Mouse (Mus musculus): Measurements from ENCODE around the gene Olfr545.
A peak's percentile ranks its signal among the peaks of the same experiment; 100 is the strongest.
"Not testable (repeated sequence)": the region's sequence is repeated elsewhere in the genome, so short reads cannot be mapped to it uniquely, and the experiment has no call there.

Olfr545 gene

DNA sequence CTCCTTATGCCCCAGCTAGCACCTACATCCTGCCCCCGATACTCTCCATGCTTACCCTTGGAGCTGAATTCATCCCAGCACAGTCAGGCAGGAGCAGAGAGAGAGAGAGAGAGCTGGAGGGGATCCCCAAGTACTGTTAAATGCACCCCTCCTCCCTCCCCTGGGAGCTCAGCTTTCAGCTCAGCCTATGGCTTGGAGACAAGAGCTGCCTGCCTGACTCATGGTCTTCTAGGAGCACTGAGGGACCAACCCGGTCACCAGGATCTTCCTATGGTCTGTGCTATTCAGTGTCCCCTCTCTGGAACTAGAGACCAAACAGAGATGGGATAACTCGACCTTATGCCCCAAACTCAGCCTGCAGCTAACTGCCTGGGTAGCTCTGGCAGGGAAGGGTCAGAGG lies at the start of gene Olfr545:
TSS of gene Olfr545 (minus strand) at position 101 of the 400 bp plus-strand sequence.
- DNase-seq (ENCODE audit: low spot score), result no peak

DNA sequence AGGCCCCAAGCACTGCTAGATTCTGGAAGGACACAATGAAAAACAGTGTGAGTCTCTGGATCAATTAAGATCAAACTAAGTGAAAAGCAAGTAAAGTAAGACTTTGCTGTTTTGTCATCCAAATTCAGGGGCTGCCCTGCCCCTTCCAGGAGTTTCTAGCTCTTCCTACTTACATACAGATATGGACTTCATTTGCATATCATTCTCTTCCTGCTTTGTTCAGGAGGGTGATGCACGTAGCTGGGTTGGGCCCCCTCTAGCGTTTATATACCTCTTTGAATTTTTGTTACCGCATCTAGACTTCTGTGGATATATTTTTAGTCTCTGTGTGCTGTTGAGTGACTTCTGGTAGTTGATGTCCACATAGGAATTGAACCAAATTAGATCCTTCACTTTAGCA lies 41.9 kb upstream of the Olfr545 start:
- DNase-seq (ENCODE audit: low spot score), result no peak

GRCm38 (mm10) chr7:102540596-102540995 lies 41.2 kb upstream of the Olfr545 start, which contains the start of gene Olfr548-ps1:
TSS of gene Olfr548-ps1 (plus strand) at chr7:102540896.
- DNase-seq (ENCODE audit: low spot score), result no peak

DNA sequence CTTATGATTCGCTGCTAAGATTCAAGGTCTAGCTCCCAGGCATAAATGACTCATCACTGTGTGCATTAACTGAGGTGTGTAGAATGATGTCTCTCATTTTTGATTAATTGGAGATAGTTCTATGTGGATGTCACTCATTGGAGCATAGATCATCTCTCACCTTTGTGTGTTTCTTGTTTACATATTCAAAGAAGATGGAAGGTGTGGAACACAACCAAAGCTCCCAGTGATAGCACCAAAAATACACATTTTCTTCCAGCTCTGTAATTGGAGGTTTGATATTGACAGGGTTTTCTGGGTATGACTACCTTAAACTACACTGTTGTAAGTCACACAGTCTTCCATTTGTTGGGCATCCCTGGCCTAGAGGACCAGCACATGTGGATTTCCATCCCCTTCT lies 35.1 kb upstream of the Olfr545 start, which contains the start of gene Olfr547:
TSS of gene Olfr547 (plus strand) at position 301 of the 400 bp plus-strand sequence.
- DNase-seq (ENCODE audit: low spot score), result no peak

DNA sequence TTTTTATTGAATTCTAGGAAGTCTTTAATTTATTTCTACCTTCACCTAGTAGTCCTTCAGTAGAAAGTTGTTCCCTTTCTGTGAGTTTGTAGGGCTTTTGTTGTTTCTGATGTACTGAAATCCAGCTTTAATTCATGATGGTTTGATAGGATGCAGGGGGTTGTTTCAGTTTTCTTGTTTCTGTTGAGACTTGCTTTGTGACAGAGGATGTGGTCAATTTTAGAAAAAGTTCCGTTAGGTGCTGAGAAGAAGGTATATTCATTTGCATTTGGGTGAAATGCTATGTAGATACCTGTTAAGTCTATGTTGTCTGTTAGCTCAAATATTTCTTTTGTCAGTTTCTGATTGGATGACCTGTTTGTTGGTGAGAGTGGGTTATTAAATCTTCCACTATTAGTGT lies 29.7 kb upstream of the Olfr545 start:
- no peak for DNase-seq (ENCODE audit: low spot score)

GRCm38 (mm10) chr7:102517051-102517335 lies 17.6 kb upstream of the Olfr545 start:
- no peak for DNase-seq (ENCODE audit: low spot score)

- DNase-seq (ENCODE audit: low spot score), result peak; percentile 2
These were observed 17.1 kb upstream of the Olfr545 start for GRCm38 (mm10) chr7:102516261-102517050.

- no peak for DNase-seq (ENCODE audit: low spot score)
These were observed 14.8 kb upstream of the Olfr545 start for GRCm38 (mm10) chr7:102514144-102514543.

DNA sequence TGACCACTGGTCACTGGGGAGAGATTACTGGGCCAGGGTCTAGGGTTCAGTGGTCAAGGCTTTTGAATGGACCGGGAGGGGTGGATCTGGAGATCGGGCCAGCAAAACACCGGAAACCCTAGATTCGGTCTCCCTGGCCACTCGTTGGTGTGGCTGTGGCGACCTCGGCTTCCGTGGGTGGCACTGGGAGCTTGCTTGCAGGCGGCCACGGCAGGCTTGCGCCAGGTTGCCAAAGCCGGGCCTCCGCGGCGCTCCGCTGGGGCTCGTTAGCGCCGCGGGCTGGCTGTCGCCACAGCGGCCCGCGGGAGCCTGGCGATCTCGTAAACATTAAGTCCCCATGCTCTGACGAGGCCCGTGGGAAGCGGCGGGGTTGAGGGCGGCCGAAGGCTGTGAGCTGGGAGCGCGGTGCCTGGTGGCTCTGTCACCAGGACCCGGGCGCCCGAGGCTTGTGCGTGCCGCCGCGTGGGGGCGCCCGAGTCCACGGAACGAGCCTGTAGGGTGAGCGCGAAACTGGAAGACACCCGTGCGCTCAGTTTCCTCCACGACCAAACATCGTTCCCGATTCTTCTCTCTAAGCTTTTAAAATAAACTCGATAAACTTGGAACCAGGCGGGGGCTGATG lies 13.6 kb upstream of the Olfr545 start:
- DNase-seq (ENCODE audit: low spot score), result peak; percentile 81

DNA sequence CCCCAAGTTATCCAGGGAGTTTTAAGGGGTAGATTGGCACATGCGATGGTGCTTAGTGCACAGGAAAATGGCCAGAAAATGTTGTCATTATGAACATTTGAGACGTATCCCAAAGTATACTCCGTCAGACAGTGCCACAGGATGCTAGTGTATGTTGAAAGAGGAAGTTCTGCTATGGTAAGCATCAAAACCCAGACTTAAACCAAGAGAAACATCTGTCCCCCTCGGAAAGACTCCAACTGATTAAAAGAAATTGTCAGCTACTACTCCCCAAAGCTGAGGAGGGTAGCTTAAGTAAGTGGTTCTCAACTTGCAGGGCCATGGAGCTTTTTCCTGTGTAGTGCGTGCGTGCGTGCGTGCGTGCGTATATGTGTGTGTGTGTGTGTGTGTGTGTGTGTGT lies 12.6 kb upstream of the Olfr545 start:
- no peak for DNase-seq (ENCODE audit: low spot score)

- DNase-seq (ENCODE audit: low spot score), result no peak
These were observed 10.4 kb upstream of the Olfr545 start for GRCm38 (mm10) chr7:102509726-102510125.

DNA sequence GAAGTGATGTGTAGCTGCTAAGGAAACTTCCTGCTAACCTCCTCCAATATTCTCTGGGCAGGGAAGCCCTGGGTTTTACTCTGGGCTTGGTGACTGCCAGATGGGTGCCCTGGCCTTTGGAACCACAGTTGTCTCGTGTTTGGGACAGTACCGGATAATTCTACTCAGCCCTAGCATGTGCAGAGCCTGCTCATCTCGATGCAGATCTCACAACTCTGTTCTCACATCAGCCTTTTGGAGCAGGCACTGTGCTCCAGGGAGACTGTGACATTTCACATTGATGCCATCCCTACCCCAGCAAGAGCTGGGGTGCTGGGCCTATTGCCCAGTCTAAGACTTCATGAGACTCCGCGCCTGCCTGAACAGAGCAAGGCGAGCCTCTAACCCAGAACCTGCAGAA lies 9.3 kb upstream of the Olfr545 start:
- DNase-seq (ENCODE audit: low spot score), result no peak

DNA sequence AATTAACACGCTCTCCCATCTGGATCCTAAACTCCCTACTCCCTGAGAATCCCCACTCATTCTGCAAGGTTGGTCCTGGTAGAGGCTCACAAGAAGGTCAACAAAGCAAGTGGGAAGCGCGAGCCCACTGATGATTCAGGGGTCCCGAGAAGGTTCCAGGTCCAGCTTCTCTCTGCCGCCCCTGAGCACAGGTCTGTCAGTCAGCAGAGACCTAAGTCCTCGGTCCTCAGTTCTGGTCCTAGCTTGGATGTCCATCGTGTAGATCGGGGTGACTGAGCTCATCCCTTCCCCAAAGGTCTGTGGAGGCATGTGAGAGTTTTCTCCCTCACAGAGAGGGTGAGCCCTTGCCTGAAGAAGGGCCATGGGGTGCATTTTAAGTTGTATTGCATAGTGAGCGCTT lies 8.7 kb upstream of the Olfr545 start:
- DNase-seq (ENCODE audit: low spot score), result no peak

DNA sequence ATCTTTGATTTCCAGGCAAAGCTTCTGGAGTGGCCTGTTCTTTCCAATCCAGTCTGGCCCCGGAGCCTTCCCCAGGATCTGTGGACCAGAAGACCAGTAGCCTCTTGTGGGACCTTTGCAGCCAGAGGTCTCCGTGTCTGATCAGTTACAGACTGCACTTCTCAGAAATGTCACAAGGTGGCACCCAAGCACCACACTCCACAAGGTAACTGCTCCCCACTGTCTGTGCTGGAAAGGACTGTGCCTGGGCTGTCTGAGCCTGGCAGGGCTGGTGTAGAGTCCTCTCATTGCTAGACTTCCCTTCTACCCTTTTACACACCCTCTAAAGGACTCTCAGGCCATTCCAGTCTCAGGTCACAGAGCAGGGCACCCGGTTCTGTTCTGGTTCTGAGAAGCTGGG lies 7.5 kb upstream of the Olfr545 start:
- DNase-seq (ENCODE audit: low spot score), result peak; percentile 61

DNA sequence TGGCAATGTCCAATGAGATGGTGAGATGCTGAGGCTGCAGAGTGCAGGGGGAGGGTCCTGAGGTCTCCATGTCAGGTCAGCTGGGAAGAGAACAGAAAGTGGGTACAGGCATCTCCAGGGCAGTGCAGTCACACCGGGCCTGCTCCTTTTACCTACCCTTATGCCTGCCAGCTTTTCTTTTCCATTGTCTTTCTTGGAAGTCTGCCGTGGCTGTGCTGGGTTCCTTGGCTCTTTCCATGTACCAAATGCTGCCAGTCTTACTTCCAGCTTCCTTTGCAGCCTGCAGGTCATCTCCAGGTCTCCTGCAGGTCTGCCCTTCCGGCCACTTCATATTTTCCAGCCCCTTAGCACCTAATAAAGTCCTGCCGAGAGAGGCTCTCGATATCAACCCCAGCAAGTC lies 2.6 kb upstream of the Olfr545 start:
- DNase-seq (ENCODE audit: low spot score), result no peak

GRCm38 (mm10) chr7:102494416-102494815 lies 5.0 kb downstream of the Olfr545 start:
- not testable (repeated sequence) for DNase-seq (ENCODE audit: low spot score)

DNA sequence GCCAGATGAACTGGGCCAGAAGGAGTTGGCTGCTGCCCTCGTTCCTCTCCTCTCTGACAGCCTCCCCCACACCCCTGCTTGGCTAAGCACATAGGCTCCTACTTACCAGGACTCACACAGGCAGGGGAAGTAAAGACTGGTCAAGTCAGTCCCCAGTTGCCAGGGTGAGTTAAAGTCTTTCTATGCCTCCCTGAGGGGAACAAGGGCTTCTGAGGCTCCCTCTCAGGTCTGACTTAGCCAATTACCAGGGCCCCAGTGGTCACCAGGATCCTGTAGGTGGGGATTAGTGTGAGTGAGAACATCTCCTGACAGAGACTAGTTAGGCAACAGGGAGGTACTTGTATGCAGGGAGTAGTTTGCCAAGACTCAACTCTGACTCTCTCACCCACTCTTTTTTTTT lies 11.2 kb downstream of the Olfr545 start, which contains the start of gene Olfr544:
TSS of gene Olfr544 (minus strand) at position 153 of the 400 bp plus-strand sequence.
- DNase-seq (ENCODE audit: low spot score), result no peak

DNA sequence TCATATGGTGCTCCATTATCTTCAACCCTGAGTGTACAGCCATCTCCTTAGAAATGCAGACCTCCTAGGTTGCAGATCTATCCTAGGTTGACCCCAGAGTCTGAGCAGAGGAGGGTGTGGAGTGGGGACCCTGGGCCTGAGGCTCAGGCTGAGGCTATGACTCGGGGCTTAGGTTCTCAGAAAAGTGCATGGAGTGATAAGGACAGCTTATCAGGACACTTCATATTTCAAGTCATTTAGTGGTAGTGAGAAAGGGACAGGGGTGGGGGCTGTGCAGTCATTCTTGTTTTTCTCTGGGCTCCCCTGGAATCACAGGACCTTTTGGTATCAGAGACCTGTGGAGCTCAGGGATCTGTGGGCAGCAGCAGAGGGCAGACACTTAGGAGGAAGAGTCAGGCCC lies 13.3 kb downstream of the Olfr545 start:
- DNase-seq (ENCODE audit: low spot score), result no peak

- DNase-seq (ENCODE audit: low spot score), result not testable (repeated sequence)
These were observed 14.6 kb downstream of the Olfr545 start for GRCm38 (mm10) chr7:102484766-102485165.

- no peak for DNase-seq (ENCODE audit: low spot score)
These were observed 15.7 kb downstream of the Olfr545 start for GRCm38 (mm10) chr7:102483665-102484064.

DNA sequence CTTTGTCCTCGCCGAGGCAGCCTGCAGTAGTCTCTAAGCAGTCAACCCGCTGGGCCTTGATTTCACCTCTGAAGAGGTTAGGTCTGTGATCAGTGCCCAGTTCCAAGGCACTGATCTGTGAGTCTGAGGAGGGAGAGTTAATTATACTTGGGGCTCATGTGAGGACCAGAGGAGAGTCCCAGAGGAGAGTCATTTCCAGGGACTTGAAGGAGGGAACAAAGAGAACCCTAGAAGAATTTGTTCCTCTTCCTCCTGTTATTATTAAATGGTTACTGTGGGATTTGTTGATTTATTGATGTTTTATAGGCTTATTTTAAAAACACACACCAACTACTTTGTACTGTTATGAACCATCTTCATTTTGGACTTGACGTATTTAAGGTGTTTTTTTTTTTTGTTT lies 17.8 kb downstream of the Olfr545 start, which contains the start of gene Olfr543:
TSS of gene Olfr543 (minus strand) at position 101 of the 400 bp plus-strand sequence.
- no peak for DNase-seq (ENCODE audit: low spot score)

DNA sequence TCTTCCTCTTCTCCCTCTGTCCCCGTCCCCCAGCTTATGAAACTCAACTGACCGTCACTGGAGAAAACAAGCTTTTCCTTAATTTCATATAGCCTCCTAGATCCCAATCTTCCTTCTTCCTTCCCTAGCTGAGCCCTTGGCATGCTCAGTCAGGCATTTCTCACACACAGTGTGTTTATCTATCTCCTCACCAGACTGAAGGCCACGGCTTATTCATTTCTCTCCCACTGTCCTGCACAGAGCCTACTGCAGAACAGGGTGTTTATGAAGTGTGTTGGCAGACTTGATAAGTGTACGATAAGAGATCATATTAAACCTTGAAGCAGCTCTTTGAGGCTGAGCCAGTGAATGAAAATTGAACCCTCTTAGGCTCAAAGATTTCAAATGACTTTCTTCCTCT lies 18.6 kb downstream of the Olfr545 start:
- no peak for DNase-seq (ENCODE audit: low spot score)

- DNase-seq (ENCODE audit: low spot score), result peak; percentile 62
These were observed 19.9 kb downstream of the Olfr545 start for GRCm38 (mm10) chr7:102479368-102480078.
